Mouse (Mus musculus) neutrophil, adult 5-6 weeks (primary cell): ENCODE data around the gene Vmn2r41. TPM values are rescaled to one million over a fixed set of nuclear protein-coding genes. Genes with fewer than 3 reads are reported as not detected.
"Not testable (repeated sequence)": the region's sequence is repeated elsewhere in the genome, so short reads cannot be mapped to it uniquely, and the experiment has no call there.

ENCODE experiments used
- ATAC-seq: fragments of 151-379, 151-347 bp; 2 replicates; pipeline ENCODE4 v1.8.0; 2017; ENCODE audit warnings: mild to moderate bottlenecking, moderate TSS enrichment; ENCODE audit not compliant: insufficient number of reproducible peaks, poor library complexity, low FRiP score, severe bottlenecking; ENCODE audit errors: extremely low read depth
- total RNA-seq: library from RNA; stranded (forward); fragments of 200-1000 nt; gene quantifications from 2 replicates; pipeline ENCODE4 v1.2.3, GENCODE M21; 2017

The Vmn2r41 gene
- not detected in 2 replicates for total RNA-seq

DNA sequence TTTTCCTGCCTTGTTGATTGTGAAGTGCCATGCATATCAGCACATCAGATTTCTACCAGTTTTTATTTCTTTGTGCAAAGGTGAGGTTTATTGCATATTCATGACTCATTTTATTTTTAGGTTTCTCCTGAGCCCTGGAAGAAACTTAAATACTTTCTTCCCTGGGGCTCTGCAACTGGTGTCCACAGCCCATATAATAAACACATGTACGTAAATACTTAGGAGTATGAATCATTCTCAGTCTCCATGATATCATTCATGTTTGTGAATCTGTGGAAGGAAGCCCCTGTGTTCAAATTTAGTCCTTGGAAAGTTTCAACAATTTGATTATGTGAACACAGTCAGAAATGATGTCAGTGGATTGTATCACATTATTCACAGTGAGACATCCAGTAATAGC is at the start of gene Vmn2r41:
TSS of gene Vmn2r41 (minus strand) at position 101 of the 400 bp plus-strand sequence.
- ATAC-seq, result not testable (repeated sequence)

DNA sequence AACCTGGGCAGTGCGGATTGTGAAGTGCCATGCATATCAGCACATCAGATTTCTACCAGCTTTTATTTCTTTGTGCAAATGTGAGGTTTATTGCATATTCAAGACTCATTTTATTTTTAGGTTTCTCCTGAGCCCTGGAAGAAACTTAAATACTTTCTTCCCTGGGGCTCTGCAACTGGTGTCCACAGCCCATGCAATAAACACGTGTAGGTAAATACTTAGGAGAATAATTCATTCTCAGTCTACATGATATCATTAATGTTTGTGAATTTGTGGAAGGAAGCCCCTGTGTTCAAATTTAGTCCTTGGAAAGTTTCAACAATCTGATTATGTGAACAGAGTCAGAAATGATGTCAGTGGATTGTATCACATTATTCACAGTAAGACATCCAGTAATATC is 38.8 kb upstream of the Vmn2r41 start, which contains the start of gene Vmn2r42:
TSS of gene Vmn2r42 (minus strand) at position 101 of the 400 bp plus-strand sequence.
- ATAC-seq, result not testable (repeated sequence)

DNA sequence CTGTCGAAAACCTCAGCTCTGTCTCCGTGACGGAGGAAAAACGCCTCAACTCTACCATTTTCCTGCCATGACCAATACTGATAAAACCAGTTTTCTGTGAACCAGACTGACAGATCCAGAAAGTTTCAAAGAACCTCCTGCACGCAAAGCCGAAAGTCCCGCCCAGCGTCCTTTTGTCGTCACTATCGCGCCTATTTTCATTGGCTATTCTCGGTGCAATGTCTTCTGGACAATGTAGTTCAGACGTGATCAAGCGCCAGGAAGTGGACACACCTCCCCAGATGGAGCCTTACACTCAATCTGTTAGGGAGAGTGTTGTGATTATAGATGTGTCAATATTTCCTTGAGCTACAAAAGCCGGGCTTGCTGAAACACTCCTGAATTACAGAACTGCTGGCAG is 68.6 kb downstream of the Vmn2r41 start:
- ATAC-seq, result not testable (repeated sequence)

Other genes with a start within 250 kb of the Vmn2r41 start
- gene Vmn2r42, start 38.7 kb upstream of the Vmn2r41 start, total RNA-seq, result not detected in 2 replicates
- 0.35 TPM in 1 of 2 replicates, not detected in the other for gene Vmn2r43, start 98.9 kb upstream of the Vmn2r41 start, total RNA-seq
- 0.12 TPM in 1 of 2 replicates, not detected in the other for gene Vmn2r44, start 221.7 kb upstream of the Vmn2r41 start, total RNA-seq